Mouse (Mus musculus) neural tube, embryonic 14.5 days (tissue): ENCODE measurements at regions not wholly inside any gene's neighbourhood (a gene's known extent, or its start where the extent isn't known, plus 50 kb on each side); places are given as distances from the start of the nearest gene placed in this dataset.
A peak's percentile ranks its signal among the peaks of the same experiment; 100 is the strongest.

Experiments used
- ATAC-seq: fragments of 200-750 bp; cut with Nextera tagmentation; 2 replicates; pipeline ENCODE4 v1.8.0; 2017; ENCODE audit warnings: low read depth, mild to moderate bottlenecking, moderate TSS enrichment, moderate library complexity
- H3K27ac ChIP-seq: fragments of 300-500 bp; sonication (generic); 2 replicates; pipeline ENCODE4 v1.5.1; 2014; ENCODE audit warnings: low read depth, mild to moderate bottlenecking, control low read depth, low read length, moderate library complexity, mixed read lengths
- H3K27me3 ChIP-seq: fragments of 300-500 bp; sonication (generic); 2 replicates; pipeline ENCODE4 v1.6.1; 2014; ENCODE audit warnings: low read length; ENCODE audit not compliant: control insufficient read depth, insufficient read depth
- H3K36me3 ChIP-seq: fragments of 300-500 bp; sonication (generic); 2 replicates; pipeline ENCODE4 v1.6.1; 2014; ENCODE audit warnings: low read length, mixed read lengths; ENCODE audit not compliant: control insufficient read depth, insufficient read depth
- H3K4me1 ChIP-seq: fragments of 300-500 bp; sonication (generic); 2 replicates; pipeline ENCODE4 v1.6.1; 2014; ENCODE audit warnings: low read length; ENCODE audit not compliant: control insufficient read depth, insufficient read depth
- H3K4me2 ChIP-seq: fragments of 300-500 bp; sonication (generic); 2 replicates; pipeline ENCODE4 v1.6.1; 2014; ENCODE audit warnings: mild to moderate bottlenecking, low read depth, low read length, control low read depth
- H3K4me3 ChIP-seq: fragments of 300-500 bp; sonication (generic); 2 replicates; pipeline ENCODE4 v1.5.1; 2014; ENCODE audit warnings: low read depth, low read length, control low read depth, mixed read lengths
- H3K9ac ChIP-seq: fragments of 300-500 bp; sonication (generic); replicated peaks from 2 replicates; pipeline ENCODE4 v1.6.1; 2014; ENCODE audit warnings: low read depth, mild to moderate bottlenecking, control low read depth, low read length, mixed read lengths
- H3K9me3 ChIP-seq: fragments of 300-500 bp; sonication (generic); 2 replicates; pipeline ENCODE4 v1.6.1; 2016; ENCODE audit warnings: low read length; ENCODE audit not compliant: control insufficient read depth
- WGBS: fragments of 180-500 bp; shearing (Covaris S2); extraction: QIAGEN DNeasy Blood & Tissue Kit; methylation state at CpG from one replicate; pipeline ENCODE4 v1.1.7; 2014; 5-methylcytosine and 5-hydroxymethylcytosine counted together

- no peak for ATAC-seq
- 10% methylated on average over 2 of the region's 2 CpGs for WGBS
- H3K4me3 ChIP-seq = no peak overlapping the region
- H3K9ac ChIP-seq = no peak overlapping the region
- H3K27me3 ChIP-seq = no peaks in the 10 kb centered on the region
- H3K9me3 ChIP-seq = no peaks in the 10 kb centered on the region
- no peaks in the 10 kb centered on the region for H3K36me3 ChIP-seq
- no peaks in the 10 kb centered on the region for H3K4me1 ChIP-seq
- H3K27ac ChIP-seq = no peak overlapping the region
- H3K4me2 ChIP-seq = no peak overlapping the region
Observed at GRCm38 (mm10) chr5:69707099-69707498, 115.0 kb upstream of the Gnpda2 start.

GRCm38 (mm10) chr5:69705168-69705532, 113.0 kb upstream of the Gnpda2 start:
- no peak for ATAC-seq
- no peak overlapping the region for H3K4me2 ChIP-seq
- no peaks in the 10 kb centered on the region for H3K27me3 ChIP-seq
- 52% methylated on average over 4 of the region's 4 CpGs for WGBS
- H3K9ac ChIP-seq = no peak overlapping the region
- H3K4me3 ChIP-seq = no peak overlapping the region
- no peak overlapping the region for H3K27ac ChIP-seq
- no peaks in the 10 kb centered on the region for H3K4me1 ChIP-seq
- H3K9me3 ChIP-seq = no peaks in the 10 kb centered on the region
- no peaks in the 10 kb centered on the region for H3K36me3 ChIP-seq

GRCm38 (mm10) chr5:69704261-69705167, 112.4 kb upstream of the Gnpda2 start:
- H3K4me3 ChIP-seq = no peak overlapping the region
- no peaks in the 10 kb centered on the region for H3K4me1 ChIP-seq
- peak; percentile 78 for ATAC-seq
- H3K36me3 ChIP-seq = no peaks in the 10 kb centered on the region
- no peak overlapping the region for H3K27ac ChIP-seq
- H3K27me3 ChIP-seq = no peaks in the 10 kb centered on the region
- 49% methylated on average over 2 of the region's 2 CpGs for WGBS
- no peaks in the 10 kb centered on the region for H3K9me3 ChIP-seq
- H3K9ac ChIP-seq = no peak overlapping the region
- no peak overlapping the region for H3K4me2 ChIP-seq

GRCm38 (mm10) chr5:69678770-69679169, 86.6 kb upstream of the Gnpda2 start:
- no peaks in the 10 kb centered on the region for H3K4me1 ChIP-seq
- no peaks in the 10 kb centered on the region for H3K9me3 ChIP-seq
- H3K27ac ChIP-seq = no peak overlapping the region
- H3K27me3 ChIP-seq = no peaks in the 10 kb centered on the region
- H3K4me2 ChIP-seq = no peak overlapping the region
- H3K9ac ChIP-seq = no peak overlapping the region
- WGBS = 58% methylated on average over 3 of the region's 3 CpGs
- H3K4me3 ChIP-seq = no peak overlapping the region
- H3K36me3 ChIP-seq = no peaks in the 10 kb centered on the region
- no peak for ATAC-seq

DNA sequence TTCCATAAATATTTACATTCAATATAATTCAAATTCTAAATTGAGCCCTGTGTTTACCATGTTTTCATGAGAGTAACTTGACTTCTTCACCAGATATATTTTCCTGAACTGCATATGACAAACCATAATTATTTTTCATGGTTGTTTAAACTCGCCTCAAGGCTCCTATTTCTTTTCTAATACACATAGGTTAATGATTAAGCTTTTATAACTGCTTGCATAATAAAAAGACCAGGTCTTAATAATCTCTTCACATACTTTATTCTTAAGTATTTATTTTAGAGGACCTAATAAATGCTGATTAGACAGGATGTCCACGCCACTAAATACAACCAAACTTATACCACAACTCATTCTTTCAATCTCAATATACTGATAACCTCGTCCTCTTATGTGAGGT, 86.1 kb upstream of the Gnpda2 start:
- Histone ChIP-seq H3K4me3 (no peak overlapping the region), H3K36me3 (no peaks in the 10 kb centered on the region), H3K4me1 (no peaks in the 10 kb centered on the region), H3K9ac (no peak overlapping the region), H3K4me2 (no peak overlapping the region), H3K27ac (no peak overlapping the region), H3K9me3 (no peaks in the 10 kb centered on the region), H3K27me3 (no peaks in the 10 kb centered on the region)
- WGBS = 79% methylated on average over 3 of the region's 3 CpGs
- no peak for ATAC-seq

DNA sequence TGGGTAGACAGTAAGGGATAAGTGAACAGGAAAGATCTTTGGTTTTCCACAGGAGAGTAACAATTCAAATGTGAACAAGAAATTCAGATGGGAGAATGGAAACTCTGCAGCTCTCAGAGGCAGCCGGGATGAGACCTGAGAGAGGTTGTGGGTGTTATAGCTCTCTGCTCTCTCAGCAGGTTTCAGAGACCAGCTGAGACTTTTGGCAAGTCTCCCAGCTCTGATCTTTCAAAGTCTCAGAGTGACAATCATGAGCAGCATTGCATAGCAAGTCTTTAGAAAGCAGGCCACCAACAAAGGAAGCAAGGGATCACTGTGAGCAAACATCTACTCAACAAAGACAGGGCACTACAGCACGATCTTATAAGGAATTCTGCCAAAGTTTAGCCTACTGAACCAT, 73.4 kb upstream of the Gnpda2 start:
- H3K36me3 ChIP-seq = no peaks in the 10 kb centered on the region
- no peak for ATAC-seq

DNA sequence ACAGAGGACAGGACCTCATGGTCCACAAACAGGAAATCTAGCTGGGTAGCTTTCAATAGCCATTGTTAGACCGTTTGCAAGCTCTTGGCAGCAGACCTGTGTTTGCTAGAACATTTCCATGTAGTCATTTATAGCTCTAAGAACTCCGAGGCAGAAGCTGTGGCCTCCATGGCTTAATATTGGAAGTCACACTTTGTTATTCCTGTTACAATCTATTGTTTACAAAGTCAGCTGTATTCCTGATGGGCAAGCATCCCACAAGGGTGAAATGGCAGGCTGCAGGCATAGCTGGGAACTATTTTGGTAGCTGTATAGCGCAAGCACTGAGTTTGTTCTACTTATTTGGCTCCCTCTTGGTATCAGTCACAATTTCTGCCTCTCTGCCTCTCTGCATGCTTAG, 71.8 kb upstream of the Gnpda2 start:
- no peak overlapping the region for H3K4me2 ChIP-seq
- no peaks in the 10 kb centered on the region for H3K36me3 ChIP-seq
- H3K9ac ChIP-seq = no peak overlapping the region
- no peak for ATAC-seq
- H3K27ac ChIP-seq = no peak overlapping the region
- no peak overlapping the region for H3K4me3 ChIP-seq
- H3K27me3 ChIP-seq = no peaks in the 10 kb centered on the region
- H3K4me1 ChIP-seq = no peaks in the 10 kb centered on the region
- 83% methylated on average over 3 of the region's 3 CpGs for WGBS
- no peaks in the 10 kb centered on the region for H3K9me3 ChIP-seq

More for the DNA sequence above, 73.4 kb upstream of the Gnpda2 start:
- no peaks in the 10 kb centered on the region for H3K9me3 ChIP-seq
- no peak overlapping the region for H3K9ac ChIP-seq
- 45% methylated on average over 2 of the region's 2 CpGs for WGBS
- H3K4me1 ChIP-seq = no peaks in the 10 kb centered on the region
- H3K4me3 ChIP-seq = no peak overlapping the region
- no peak overlapping the region for H3K4me2 ChIP-seq
- no peak overlapping the region for H3K27ac ChIP-seq
- H3K27me3 ChIP-seq = no peaks in the 10 kb centered on the region
